Mouse (Mus musculus) lung, postnatal 0 days (tissue): ENCODE data around the gene Bace1.

Experiments used
- CTCF ChIP-seq: IDR thresholded peaks from 2 replicates; pipeline ENCODE4 v1.5.1; 2016; ENCODE audit warnings: antibody characterized with exemption, mild to moderate bottlenecking
- EP300 ChIP-seq: IDR thresholded peaks from 2 replicates; pipeline ENCODE4 v1.6.1; 2016; ENCODE audit warnings: antibody characterized with exemption, mild to moderate bottlenecking, control low read depth

GRCm38 (mm10) chr9:45806847-45807246 lies 31.5 kb upstream of the Bace1 start:
- TF ChIP-seq CTCF (no peak), EP300 (no peak)
